Mouse (Mus musculus) megakaryocyte, adult 5-6 weeks (primary cell): ENCODE measurements around the gene Csdc2. TPM values are rescaled to one million over a fixed set of nuclear protein-coding genes. Genes with fewer than 3 reads are reported as not detected.

Source experiments
- ATAC-seq: 2 replicates; pipeline ENCODE4 v1.8.0; 2016; ENCODE audit warnings: mild to moderate bottlenecking, inconsistent platforms; ENCODE audit not compliant: poor library complexity, severe bottlenecking
- total RNA-seq, 2 experiments: library from RNA; stranded (forward) in 1 of 2; stranded (reverse) in 1 of 2; fragments of 153-499, 151-499 nt in 1 of 2; fragments of 221-1000, 200-1000 nt in 1 of 2; gene quantifications; 2 replicates each; pipeline versions ENCODE4 v1.2.3 to v1.2.4; 2015 to 2017

Gene Csdc2
- total RNA-seq, 2 experiments from 2014 or later = not detected

GRCm38 (mm10) chr15:81924933-81925332 lies 11.6 kb upstream of the Csdc2 start:
- no peak for ATAC-seq

- peak; percentile 96 for ATAC-seq
Observed at GRCm38 (mm10) chr15:81925760-81926445, 10.7 kb upstream of the Csdc2 start, which contains the start of gene Polr3h. Gene Polr3h, minus strand, starts transcription at chr15:81926240.

GRCm38 (mm10) chr15:81926446-81926822 lies 10.1 kb upstream of the Csdc2 start:
- no peak for ATAC-seq

- no peak for ATAC-seq
Observed at GRCm38 (mm10) chr15:81927741-81928140, 8.8 kb upstream of the Csdc2 start.

GRCm38 (mm10) chr15:81928277-81928676 lies 8.3 kb upstream of the Csdc2 start:
- ATAC-seq = no peak

GRCm38 (mm10) chr15:81932951-81933470 lies 3.5 kb upstream of the Csdc2 start:
- ATAC-seq = peak; percentile 49; the same call in 1 of the 2 replicates

- peak; percentile 66 for ATAC-seq
Observed at GRCm38 (mm10) chr15:81933986-81934385, 2.6 kb upstream of the Csdc2 start.

- no peak for ATAC-seq
Observed at GRCm38 (mm10) chr15:81935869-81936637, 506 bp upstream of the Csdc2 start.

- no peak for ATAC-seq
Observed at GRCm38 (mm10) chr15:81937098-81937972, 776 bp downstream of the Csdc2 start.

GRCm38 (mm10) chr15:81938246-81938645 lies 1.7 kb downstream of the Csdc2 start:
- ATAC-seq = peak; percentile 57; the same call in 1 of the 2 replicates

- ATAC-seq = no peak
Observed at GRCm38 (mm10) chr15:81939157-81939715, 2.7 kb downstream of the Csdc2 start.

GRCm38 (mm10) chr15:81939774-81940173 lies 3.2 kb downstream of the Csdc2 start:
- no peak for ATAC-seq

- no peak for ATAC-seq
Observed at GRCm38 (mm10) chr15:81940219-81940618, 3.7 kb downstream of the Csdc2 start.

GRCm38 (mm10) chr15:81941010-81941409 lies 4.5 kb downstream of the Csdc2 start:
- ATAC-seq = no peak

- ATAC-seq = no peak
Observed at GRCm38 (mm10) chr15:81943176-81943749, 6.7 kb downstream of the Csdc2 start.

GRCm38 (mm10) chr15:81949076-81949475 lies 12.5 kb downstream of the Csdc2 start:
- no peak for ATAC-seq

- no peak for ATAC-seq
Observed at GRCm38 (mm10) chr15:81949476-81950131, 13.0 kb downstream of the Csdc2 start.

- no peak for ATAC-seq
Observed at GRCm38 (mm10) chr15:81950716-81951115, 14.2 kb downstream of the Csdc2 start.

- no peak for ATAC-seq
Observed at GRCm38 (mm10) chr15:81951159-81951558, 14.6 kb downstream of the Csdc2 start.

- no peak for ATAC-seq
Observed at GRCm38 (mm10) chr15:81952310-81952709, 15.8 kb downstream of the Csdc2 start.
